Mouse (Mus musculus): ENCODE measurements around the gene Cers3. TPM values are rescaled to one million over a fixed set of nuclear protein-coding genes. Genes with fewer than 3 reads are reported as not detected.

The Cers3 gene
- total RNA-seq, 2 experiments from 2014 or later, result not detected

GRCm38 (mm10) chr7:66840008-66840719 lies 96.9 kb downstream of the Cers3 start:
- DNase-seq, result peak; percentile 47

DNA sequence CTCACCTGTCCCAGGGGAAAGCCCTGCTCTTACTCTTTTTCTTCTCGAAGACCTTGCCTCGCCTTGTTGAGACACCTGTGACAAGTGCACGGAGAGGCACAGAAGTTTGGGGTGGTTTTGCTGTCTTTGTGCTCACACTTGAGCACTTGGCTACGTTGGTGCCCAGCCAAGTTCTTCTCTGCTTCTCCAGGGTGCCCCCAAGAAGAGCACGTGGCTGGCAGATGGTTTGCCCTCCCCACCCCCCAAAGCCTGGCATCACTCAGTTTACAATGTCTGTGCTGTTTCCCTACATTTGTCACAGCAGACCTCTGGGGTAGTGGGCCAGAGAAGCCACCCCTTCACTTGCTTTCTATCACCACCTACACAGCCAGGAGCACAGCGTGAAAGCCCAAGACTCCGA lies 97.9 kb downstream of the Cers3 start:
- DNase-seq, result no peak

DNA sequence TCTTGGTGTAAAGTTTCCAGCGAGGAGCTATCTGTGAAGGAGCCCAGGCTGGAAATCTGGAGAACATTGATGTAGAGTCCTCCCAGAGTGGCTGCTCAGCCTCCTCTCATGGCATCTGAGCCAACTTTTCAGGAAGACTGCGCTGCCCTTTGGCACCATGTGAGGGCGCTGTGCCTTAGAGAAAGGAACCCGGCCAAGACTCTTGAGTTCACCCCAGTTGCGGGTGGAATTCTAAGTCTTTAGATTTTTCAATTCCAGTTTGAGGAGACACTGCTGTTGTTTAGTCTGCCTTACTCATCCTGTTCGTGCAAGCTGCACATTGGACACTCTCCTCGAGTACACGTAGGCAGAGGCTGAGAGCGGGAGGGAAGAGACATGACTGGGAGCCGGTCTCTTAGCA lies 98.7 kb downstream of the Cers3 start:
- peak; percentile 78 for DNase-seq

GRCm38 (mm10) chr7:66843846-66844245 lies 100.5 kb downstream of the Cers3 start:
- no peak for DNase-seq

DNA sequence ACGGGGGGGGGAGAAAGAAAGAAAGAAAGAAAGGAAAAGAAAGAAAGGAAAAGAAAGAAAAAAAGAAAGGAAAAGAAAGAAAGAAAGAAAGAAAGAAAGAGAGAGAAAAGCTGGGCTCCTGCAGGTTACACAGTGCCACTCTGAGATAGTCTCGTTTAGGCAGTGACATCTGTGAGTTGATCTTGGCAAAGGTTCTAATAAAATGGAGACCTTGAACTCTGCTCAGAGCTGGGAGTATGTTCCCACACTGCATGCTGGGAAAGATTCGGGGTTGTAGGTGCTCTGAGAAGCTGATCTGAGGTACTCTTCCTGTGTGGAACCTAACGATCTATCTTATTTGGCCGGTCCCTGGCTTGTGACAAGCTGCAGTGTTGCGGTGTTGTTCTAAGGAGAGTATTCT lies 103.3 kb downstream of the Cers3 start:
- no peak for DNase-seq

- DNase-seq, result no peak
These were observed 104.0 kb downstream of the Cers3 start for GRCm38 (mm10) chr7:66847299-66847698.

DNA sequence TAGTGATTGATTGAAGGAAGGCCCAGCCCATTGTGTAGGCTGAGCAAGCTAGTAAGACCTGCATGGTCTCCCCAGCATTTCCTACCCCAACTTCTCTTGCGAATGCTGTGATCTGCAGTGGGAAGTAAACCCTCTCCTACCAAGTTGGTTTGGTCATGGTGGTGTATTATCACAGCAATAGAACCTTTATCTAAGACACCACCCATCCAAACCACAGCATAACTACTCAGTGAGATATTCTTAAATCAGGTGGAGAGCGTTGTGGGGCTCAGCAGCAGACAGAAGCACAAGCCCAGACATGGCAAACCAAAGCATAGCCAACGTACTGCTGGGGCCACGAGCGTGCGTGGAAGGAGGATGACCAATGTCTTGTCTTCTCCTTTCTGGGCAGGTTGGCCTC lies 106.0 kb downstream of the Cers3 start:
- DNase-seq, result no peak

- DNase-seq, result no peak
These were observed 108.9 kb downstream of the Cers3 start for GRCm38 (mm10) chr7:66852164-66852563.

- DNase-seq, result no peak
These were observed 114.3 kb downstream of the Cers3 start for GRCm38 (mm10) chr7:66857610-66858009.

GRCm38 (mm10) chr7:66858247-66859075 lies 115.2 kb downstream of the Cers3 start:
- DNase-seq, result no peak

GRCm38 (mm10) chr7:66859220-66859619 lies 115.9 kb downstream of the Cers3 start:
- no peak for DNase-seq

DNA sequence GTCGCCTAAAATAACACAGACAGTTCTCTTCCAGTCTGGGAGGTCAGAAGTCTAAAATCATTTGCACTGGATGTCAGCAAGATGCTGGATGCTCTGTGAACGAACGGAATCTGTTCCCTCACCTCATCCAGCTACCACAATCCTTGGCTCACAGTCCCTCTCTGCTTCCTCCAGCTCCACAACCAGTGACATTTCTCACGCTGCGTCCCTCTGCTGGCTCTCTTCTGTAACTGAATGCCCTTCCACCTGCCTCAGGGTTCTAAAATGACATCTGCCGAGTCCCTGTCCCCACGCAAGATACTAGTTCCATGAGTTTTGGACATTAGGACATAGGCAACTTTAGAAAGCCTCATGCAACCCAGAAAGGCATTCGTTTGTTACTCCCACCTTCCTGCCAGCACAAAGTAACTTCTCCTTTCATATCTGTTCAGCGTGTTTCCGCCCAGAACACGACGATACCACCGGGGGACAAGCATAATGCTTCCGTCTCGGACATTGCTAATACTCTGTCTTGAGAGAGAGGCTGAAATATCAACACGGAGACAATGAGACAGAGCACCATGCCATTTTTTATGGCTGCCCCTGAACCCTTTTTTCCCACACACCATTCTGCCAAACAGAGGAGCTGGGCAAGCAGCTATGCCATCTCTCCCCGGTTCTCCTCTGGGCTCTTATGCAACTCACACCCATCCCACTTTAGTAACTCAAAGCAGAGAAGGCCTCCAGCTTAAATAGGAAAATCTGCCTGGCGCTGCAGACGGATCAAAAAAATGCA lies 123.8 kb downstream of the Cers3 start:
- peak; percentile 24 for DNase-seq

- DNase-seq, result peak; percentile 59
These were observed 124.6 kb downstream of the Cers3 start for GRCm38 (mm10) chr7:66867719-66868501.

- peak; percentile 11 for DNase-seq
These were observed 128.2 kb downstream of the Cers3 start for GRCm38 (mm10) chr7:66871520-66871919.

DNA sequence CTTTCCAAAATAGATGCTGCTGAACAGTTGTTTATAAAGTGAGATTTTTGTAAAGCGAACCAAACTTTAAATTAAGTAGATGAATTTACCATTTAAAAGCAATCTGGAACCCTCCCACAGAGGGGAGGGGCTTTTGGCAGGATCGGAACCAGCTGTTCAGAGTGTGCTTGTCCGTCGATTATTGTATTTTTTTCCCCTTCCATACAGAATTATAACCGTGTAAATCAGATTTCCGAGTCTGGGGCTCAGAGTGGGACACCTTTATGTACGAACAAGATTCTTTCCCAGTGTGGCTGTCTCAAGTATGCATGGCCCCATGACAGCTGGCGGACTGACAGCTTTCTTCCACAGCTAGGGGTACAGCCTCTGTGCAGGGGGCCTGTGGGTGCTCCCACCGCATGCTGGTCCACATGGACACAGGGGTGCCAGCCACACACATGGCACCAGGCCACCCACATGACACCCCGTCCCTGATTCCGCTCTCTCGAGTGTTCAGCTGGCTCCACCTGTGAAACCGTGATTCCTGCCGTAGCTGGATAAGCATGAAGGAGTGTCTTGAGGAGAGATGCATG lies 128.7 kb downstream of the Cers3 start:
- peak; percentile 40 for DNase-seq

DNA sequence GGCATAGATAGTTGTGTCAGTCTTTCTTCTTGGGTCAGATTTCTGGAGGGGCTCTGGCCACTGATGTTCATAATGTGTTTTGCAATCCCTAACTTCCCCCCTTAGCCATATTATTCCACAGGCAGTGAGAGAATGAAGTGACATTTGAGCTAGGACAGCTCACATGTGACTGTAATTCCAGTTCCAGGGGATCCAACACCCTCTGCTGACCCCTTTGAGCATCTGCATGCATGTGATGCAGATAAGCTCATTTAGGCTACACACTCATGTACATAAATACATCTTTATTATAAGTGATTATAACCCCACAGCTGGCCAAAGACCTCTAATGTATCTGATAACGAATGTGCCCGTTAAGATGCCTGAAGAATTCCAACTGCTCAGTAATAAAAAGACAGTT lies 129.9 kb downstream of the Cers3 start:
- no peak for DNase-seq

Other genes starting within 250 kb of the Cers3 start
- 1 to 10 TPM; 9.4 to 9.9 TPM for gene Asb7, start 53.9 kb upstream of the Cers3 start, total RNA-seq (2021)
- gene Lins1, start 53.6 kb upstream of the Cers3 start, total RNA-seq (2021), result 1 to 10 TPM; 2.9 to 5.0 TPM
- gene Adamts17, start 96.2 kb downstream of the Cers3 start, total RNA-seq (2021), result 10 to 100 TPM in 1 of 2 experiments, 1 to 10 TPM in 1; 9.7 to 16.6 TPM